Mouse (Mus musculus): ENCODE data around the gene Shisa3. TPM values are rescaled to one million over a fixed set of nuclear protein-coding genes. Genes with fewer than 3 reads are reported as not detected.

Gene Shisa3
- polyA plus RNA-seq, 1 experiment: not detected

GRCm38 (mm10) chr5:67650021-67650420 is 42.3 kb downstream of the Shisa3 start:
- no peak overlapping the region for H3K27ac ChIP-seq (replicated peaks; ENCODE audit: low read depth, low read length)
- no peak overlapping the region for H3K4me3 ChIP-seq (ENCODE audit: insufficient read depth, low read depth, low read length)
- no peaks in the 10 kb centered on the region for H3K4me1 ChIP-seq (ENCODE audit: control insufficient read depth, insufficient read depth, insufficient read length, low read length)

DNA sequence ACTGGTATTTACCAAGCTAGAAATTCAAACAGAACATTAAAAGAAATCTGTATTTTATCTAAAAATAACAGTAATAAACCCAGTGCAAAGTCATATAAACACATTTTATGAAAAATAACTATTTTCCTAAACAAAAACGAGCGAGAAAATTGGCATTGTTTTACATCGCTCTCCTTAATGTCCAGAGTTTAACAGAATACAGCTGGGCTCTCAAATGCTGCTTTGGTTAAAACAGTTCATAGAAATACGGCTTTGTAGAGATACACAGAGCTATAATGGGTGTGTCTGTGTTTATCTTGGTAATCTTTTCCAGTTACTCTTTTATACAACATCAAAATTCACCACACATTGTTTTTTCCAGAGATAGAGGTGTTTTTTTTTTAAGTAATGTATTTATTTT is 44.8 kb downstream of the Shisa3 start:
- Histone ChIP-seq H3K27ac (replicated peaks; ENCODE audit: low read depth, low read length) (no peak overlapping the region), H3K4me3 (ENCODE audit: insufficient read depth, low read depth, low read length) (no peak overlapping the region), H3K4me1 (ENCODE audit: control insufficient read depth, insufficient read depth, insufficient read length, low read length) (no peaks in the 10 kb centered on the region)

DNA sequence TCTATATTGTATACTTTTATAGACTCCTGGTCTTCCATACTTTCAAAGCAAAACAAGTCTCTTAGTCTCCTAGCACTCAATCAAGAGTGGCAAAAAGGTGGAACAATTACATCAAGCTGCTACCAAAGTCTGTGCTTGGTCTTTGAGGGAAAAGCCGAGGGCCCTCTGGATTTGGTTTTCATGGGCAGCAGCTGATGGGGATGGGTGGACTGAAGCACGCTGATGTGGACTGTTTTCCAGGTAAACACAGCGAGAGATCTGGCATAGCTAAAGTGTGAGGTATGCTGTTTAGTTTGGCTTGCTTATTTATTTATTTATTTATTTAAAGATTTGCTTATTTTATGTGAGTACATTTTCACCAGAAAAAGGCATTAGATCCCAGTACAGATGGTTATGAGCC is 45.9 kb downstream of the Shisa3 start:
- Histone ChIP-seq H3K4me3 (ENCODE audit: insufficient read depth, low read depth, low read length) (no peak overlapping the region), H3K4me1 (ENCODE audit: control insufficient read depth, insufficient read depth, insufficient read length, low read length) (no peaks in the 10 kb centered on the region), H3K27ac (replicated peaks; ENCODE audit: low read depth, low read length) (no peak overlapping the region)

DNA sequence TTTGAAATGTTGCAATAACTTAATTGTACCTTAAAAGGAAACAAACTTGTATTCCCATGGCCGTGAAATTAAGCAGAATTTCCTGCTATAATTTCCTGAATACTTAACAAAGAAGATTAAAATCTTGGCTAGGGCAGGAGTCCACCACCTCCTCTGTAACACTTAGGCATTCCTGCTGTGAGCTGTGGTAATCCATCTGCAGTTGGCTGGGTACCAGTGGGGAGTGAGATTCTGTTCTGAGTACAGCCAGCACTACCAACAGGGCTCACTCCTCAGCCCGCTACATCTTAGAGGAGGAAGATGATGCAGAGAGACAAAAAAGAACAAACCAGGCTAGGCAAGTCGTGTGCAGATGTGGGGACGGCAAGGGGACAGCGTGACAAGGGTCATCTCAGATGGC is 46.9 kb downstream of the Shisa3 start:
- Histone ChIP-seq H3K4me1 (ENCODE audit: control insufficient read depth, insufficient read depth, insufficient read length, low read length) (no peaks in the 10 kb centered on the region), H3K4me3 (ENCODE audit: insufficient read depth, low read depth, low read length) (no peak overlapping the region), H3K27ac (replicated peaks; ENCODE audit: low read depth, low read length) (no peak overlapping the region)

- H3K4me1 ChIP-seq (ENCODE audit: control insufficient read depth, insufficient read depth, insufficient read length, low read length): no peaks in the 10 kb centered on the region
- H3K27ac ChIP-seq (replicated peaks; ENCODE audit: low read depth, low read length): no peak overlapping the region
- H3K4me3 ChIP-seq (ENCODE audit: insufficient read depth, low read depth, low read length): no peak overlapping the region
Observed at GRCm38 (mm10) chr5:67655696-67656519, 48.2 kb downstream of the Shisa3 start.

DNA sequence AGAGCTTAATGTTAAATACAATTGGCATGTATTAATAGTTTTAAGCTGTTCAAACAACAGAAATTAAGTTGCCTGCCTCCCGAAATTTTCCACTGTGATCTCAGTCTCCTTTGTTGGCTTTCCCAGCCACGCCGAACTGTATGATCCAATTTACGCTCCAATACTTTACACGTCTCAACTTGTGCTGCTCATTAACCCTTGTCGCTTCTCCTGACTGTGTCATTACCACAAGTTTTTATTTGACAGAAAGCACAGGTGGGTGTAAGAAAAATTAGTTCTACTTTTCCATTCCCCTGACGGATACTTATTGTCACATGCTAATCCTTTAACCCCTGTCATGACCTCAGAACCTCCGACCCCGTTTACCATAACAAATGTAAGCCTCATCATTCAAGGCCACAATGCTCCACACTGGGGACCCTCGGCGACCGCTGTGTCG is 49.2 kb downstream of the Shisa3 start:
- H3K4me1 ChIP-seq (ENCODE audit: control insufficient read depth, insufficient read depth, insufficient read length, low read length): no peaks in the 10 kb centered on the region
- H3K4me3 ChIP-seq (ENCODE audit: insufficient read depth, low read depth, low read length): no peak overlapping the region
- H3K27ac ChIP-seq (replicated peaks; ENCODE audit: low read depth, low read length): no peak overlapping the region

- Histone ChIP-seq H3K4me1 (ENCODE audit: control insufficient read depth, insufficient read depth, insufficient read length, low read length) (no peaks in the 10 kb centered on the region), H3K27ac (replicated peaks; ENCODE audit: low read depth, low read length) (no peak overlapping the region), H3K4me3 (ENCODE audit: insufficient read depth, low read depth, low read length) (no peak overlapping the region)
Observed at GRCm38 (mm10) chr5:67659864-67660263, 52.2 kb downstream of the Shisa3 start.

- no peaks in the 10 kb centered on the region for H3K4me1 ChIP-seq (ENCODE audit: control insufficient read depth, insufficient read depth, insufficient read length, low read length)
- no peak overlapping the region for H3K4me3 ChIP-seq (ENCODE audit: insufficient read depth, low read depth, low read length)
- no peak overlapping the region for H3K27ac ChIP-seq (replicated peaks; ENCODE audit: low read depth, low read length)
Observed at GRCm38 (mm10) chr5:67662715-67663114, 55.0 kb downstream of the Shisa3 start.

DNA sequence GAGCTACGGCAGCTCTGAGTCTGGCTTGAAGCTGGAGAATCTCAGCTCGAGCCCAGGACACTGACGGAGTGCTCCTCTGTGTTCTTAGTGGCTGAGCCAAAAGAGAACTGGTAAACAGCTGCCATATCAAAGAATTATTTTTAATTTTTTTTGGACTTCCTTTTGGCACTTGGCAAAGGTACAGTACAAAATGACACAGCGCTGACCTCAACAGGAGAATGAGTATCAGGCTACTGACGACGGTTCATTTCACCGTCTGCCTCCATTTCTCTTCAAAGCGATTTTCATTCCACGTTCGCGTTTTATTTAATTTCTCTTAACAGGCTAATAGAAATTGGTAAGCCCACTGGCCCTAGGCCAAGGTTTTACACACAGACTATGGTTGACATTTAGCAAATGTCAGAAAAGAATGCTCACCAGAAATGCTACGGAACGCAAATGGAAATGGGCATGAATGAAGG is 61.8 kb downstream of the Shisa3 start:
- no peak overlapping the region for H3K27ac ChIP-seq (replicated peaks; ENCODE audit: low read depth, low read length)
- no peak overlapping the region for H3K4me3 ChIP-seq (ENCODE audit: insufficient read depth, low read depth, low read length)
- H3K4me1 ChIP-seq (ENCODE audit: control insufficient read depth, insufficient read depth, insufficient read length, low read length): peaks cover 2% of the 10 kb centered on the region; the same call in 1 of the 2 replicates

- peaks cover 2% of the 10 kb centered on the region; the same call in 1 of the 2 replicates for H3K4me1 ChIP-seq (ENCODE audit: control insufficient read depth, insufficient read depth, insufficient read length, low read length)
- no peak overlapping the region for H3K4me3 ChIP-seq (ENCODE audit: insufficient read depth, low read depth, low read length)
- H3K27ac ChIP-seq (replicated peaks; ENCODE audit: low read depth, low read length): no peak overlapping the region
Observed at GRCm38 (mm10) chr5:67670158-67670557, 62.5 kb downstream of the Shisa3 start.

- Histone ChIP-seq H3K4me3 (ENCODE audit: insufficient read depth, low read depth, low read length) (no peak overlapping the region), H3K4me1 (ENCODE audit: control insufficient read depth, insufficient read depth, insufficient read length, low read length) (peaks cover 2% of the 10 kb centered on the region; the same call in 1 of the 2 replicates), H3K27ac (replicated peaks; ENCODE audit: low read depth, low read length) (no peak overlapping the region)
Observed at GRCm38 (mm10) chr5:67673008-67673407, 65.3 kb downstream of the Shisa3 start.

Other genes starting within 250 kb of the Shisa3 start
- gene Bend4, start 179.6 kb upstream of the Shisa3 start, polyA plus RNA-seq (2012; ENCODE audit: insufficient read depth, insufficient read length, missing spikeins): 0.12 and 0.21 TPM in 2 replicates
- 17.3 and 20.9 TPM in 2 replicates for gene Atp8a1, start 239.6 kb downstream of the Shisa3 start, polyA plus RNA-seq (2012; ENCODE audit: insufficient read depth, insufficient read length, missing spikeins)